Mouse (Mus musculus) liver, embryonic 12.5 days (tissue): ENCODE measurements around the gene Klc1. TPM values are rescaled to one million over a fixed set of nuclear protein-coding genes. Genes with fewer than 3 reads are reported as not detected.

ENCODE experiments used
- ATAC-seq: fragments of 200-750 bp; cut with Nextera tagmentation; 2 replicates; pipeline ENCODE4 v1.8.0; 2017; ENCODE audit warnings: moderate number of reproducible peaks, mild to moderate bottlenecking, moderate library complexity
- H3K27ac ChIP-seq: fragments of 300-500 bp; sonication (generic); 2 replicates; pipeline ENCODE4 v1.5.1; 2016; ENCODE audit warnings: mild to moderate bottlenecking
- H3K27me3 ChIP-seq: fragments of 300-500 bp; sonication (generic); replicated peaks from 2 replicates; pipeline ENCODE4 v1.6.1; 2016; ENCODE audit warnings: mild to moderate bottlenecking, moderate library complexity
- H3K36me3 ChIP-seq: fragments of 300-500 bp; sonication (generic); 2 replicates; pipeline ENCODE4 v1.6.1; 2016; ENCODE audit warnings: mild to moderate bottlenecking, moderate library complexity
- H3K4me1 ChIP-seq: fragments of 300-500 bp; sonication (generic); 2 replicates; pipeline ENCODE4 v1.6.1; 2016
- H3K4me2 ChIP-seq: fragments of 300-500 bp; sonication (generic); 2 replicates; pipeline ENCODE4 v1.6.1; 2016; ENCODE audit warnings: mild to moderate bottlenecking, moderate library complexity
- H3K4me3 ChIP-seq: fragments of 300-500 bp; sonication (generic); 2 replicates; pipeline ENCODE4 v1.5.1; 2016; ENCODE audit warnings: mild to moderate bottlenecking, moderate library complexity
- H3K9ac ChIP-seq: fragments of 300-500 bp; sonication (generic); 2 replicates; pipeline ENCODE4 v1.6.1; 2016; ENCODE audit warnings: mild to moderate bottlenecking, moderate library complexity
- H3K9me3 ChIP-seq: fragments of 300-500 bp; sonication (generic); replicated peaks from 2 replicates; pipeline ENCODE4 v1.6.1; 2016; ENCODE audit warnings: mild to moderate bottlenecking, moderate library complexity
- whole genome bisulfite sequencing: fragments of 180-500 bp; shearing (Covaris S2); methylation state at CpG from one replicate; pipeline ENCODE4 v1.1.7; 2016; ENCODE audit not compliant: insufficient replicate concordance; 5-methylcytosine and 5-hydroxymethylcytosine counted together
- polyA plus RNA-seq: library from polyadenylated mRNA; unstranded; fragments of >200 nt; fragmentation: Nextera tagmentation; extraction: Ambion mirVana; gene quantifications from 2 replicates; pipeline ENCODE4 v1.2.1, GENCODE M21; 2016

Klc1 gene
- polyA plus RNA-seq, 1 experiment from 2014 or later = 35.6 TPM

GRCm38 (mm10) chr12:111785174-111785573 is 26.5 kb downstream of the Klc1 start:
- H3K36me3 ChIP-seq = peaks cover 98% of the 10 kb centered on the region
- H3K9ac ChIP-seq = no peak overlapping the region
- no peaks in the 10 kb centered on the region for H3K9me3 ChIP-seq
- WGBS = 59% methylated on average over 15 of the region's 15 CpGs
- H3K27me3 ChIP-seq = no peaks in the 10 kb centered on the region
- H3K27ac ChIP-seq = no peak overlapping the region
- H3K4me1 ChIP-seq = peaks cover 27% of the 10 kb centered on the region
- ATAC-seq = no peak
- no peak overlapping the region for H3K4me3 ChIP-seq
- no peak overlapping the region for H3K4me2 ChIP-seq

- H3K4me1 ChIP-seq = peaks cover 32% of the 10 kb centered on the region
- peak; percentile 83 for ATAC-seq
- H3K9me3 ChIP-seq = no peaks in the 10 kb centered on the region
- no peaks in the 10 kb centered on the region for H3K27me3 ChIP-seq
- WGBS = 45% methylated on average over 6 of the region's 6 CpGs
- no peak overlapping the region for H3K27ac ChIP-seq
- H3K4me2 ChIP-seq = no peak overlapping the region
- H3K36me3 ChIP-seq = peaks cover 98% of the 10 kb centered on the region
- no peak overlapping the region for H3K4me3 ChIP-seq
- no peak overlapping the region for H3K9ac ChIP-seq
These were observed 28.4 kb downstream of the Klc1 start for GRCm38 (mm10) chr12:111787015-111787414.

GRCm38 (mm10) chr12:111790090-111790489 is 31.4 kb downstream of the Klc1 start:
- no peaks in the 10 kb centered on the region for H3K27me3 ChIP-seq
- H3K4me1 ChIP-seq = peaks cover 40% of the 10 kb centered on the region
- H3K36me3 ChIP-seq = peaks cover 99% of the 10 kb centered on the region
- H3K27ac ChIP-seq = peak overlapping the region; percentile 66
- no peak overlapping the region for H3K9ac ChIP-seq
- no peak overlapping the region for H3K4me2 ChIP-seq
- H3K4me3 ChIP-seq = no peak overlapping the region
- WGBS = 90% methylated on average over 5 of the region's 5 CpGs
- no peaks in the 10 kb centered on the region for H3K9me3 ChIP-seq
- peak; percentile 10; the same call in 1 of the 2 replicates for ATAC-seq

GRCm38 (mm10) chr12:111790631-111791030 is 32.0 kb downstream of the Klc1 start:
- Histone ChIP-seq H3K4me3 (no peak overlapping the region), H3K9ac (no peak overlapping the region), H3K36me3 (peaks cover 99% of the 10 kb centered on the region), H3K27me3 (no peaks in the 10 kb centered on the region), H3K4me2 (no peak overlapping the region), H3K9me3 (no peaks in the 10 kb centered on the region), H3K4me1 (peaks cover 35% of the 10 kb centered on the region), H3K27ac (peak overlapping the region; percentile 57; the same call in 1 of the 2 replicates)
- 79% methylated on average over 7 of the region's 7 CpGs for WGBS
- no peak for ATAC-seq

- peaks cover 99% of the 10 kb centered on the region for H3K36me3 ChIP-seq
- H3K4me2 ChIP-seq = no peak overlapping the region
- peaks cover 27% of the 10 kb centered on the region for H3K4me1 ChIP-seq
- ATAC-seq = no peak
- no peak overlapping the region for H3K4me3 ChIP-seq
- no peak overlapping the region for H3K9ac ChIP-seq
- H3K27ac ChIP-seq = no peak overlapping the region
- no peaks in the 10 kb centered on the region for H3K9me3 ChIP-seq
- 83% methylated on average over 13 of the region's 13 CpGs for WGBS
- H3K27me3 ChIP-seq = no peaks in the 10 kb centered on the region
These were observed 32.9 kb downstream of the Klc1 start for GRCm38 (mm10) chr12:111791474-111792104.

- no peaks in the 10 kb centered on the region for H3K27me3 ChIP-seq
- peaks cover 19% of the 10 kb centered on the region for H3K4me1 ChIP-seq
- 40% methylated on average over 22 of the region's 22 CpGs for WGBS
- no peaks in the 10 kb centered on the region for H3K9me3 ChIP-seq
- no peak overlapping the region for H3K4me3 ChIP-seq
- H3K4me2 ChIP-seq = peak overlapping the region; percentile 38
- peak overlapping the region; percentile 28 for H3K9ac ChIP-seq
- ATAC-seq = peak; percentile 73
- H3K36me3 ChIP-seq = peaks cover 93% of the 10 kb centered on the region
- H3K27ac ChIP-seq = no peak overlapping the region
These were observed 35.5 kb downstream of the Klc1 start for GRCm38 (mm10) chr12:111794102-111794501.

- peak overlapping the region; percentile 38 for H3K4me2 ChIP-seq
- no peak overlapping the region for H3K4me3 ChIP-seq
- peaks cover 92% of the 10 kb centered on the region for H3K36me3 ChIP-seq
- peaks cover 19% of the 10 kb centered on the region for H3K4me1 ChIP-seq
- ATAC-seq = no peak
- no peaks in the 10 kb centered on the region for H3K9me3 ChIP-seq
- no peaks in the 10 kb centered on the region for H3K27me3 ChIP-seq
- WGBS = 89% methylated on average over 18 of the region's 18 CpGs
- peak overlapping the region; percentile 28; the same call in 1 of the 2 replicates for H3K9ac ChIP-seq
- H3K27ac ChIP-seq = no peak overlapping the region
These were observed 36.0 kb downstream of the Klc1 start for GRCm38 (mm10) chr12:111794526-111795179.

- H3K4me1 ChIP-seq = peaks cover 19% of the 10 kb centered on the region
- no peak overlapping the region for H3K9ac ChIP-seq
- no peak for ATAC-seq
- 89% methylated on average over 28 of the region's 28 CpGs for WGBS
- no peak overlapping the region for H3K4me3 ChIP-seq
- no peaks in the 10 kb centered on the region for H3K9me3 ChIP-seq
- no peaks in the 10 kb centered on the region for H3K27me3 ChIP-seq
- no peak overlapping the region for H3K27ac ChIP-seq
- peaks cover 92% of the 10 kb centered on the region for H3K36me3 ChIP-seq
- H3K4me2 ChIP-seq = no peak overlapping the region
These were observed 36.7 kb downstream of the Klc1 start for GRCm38 (mm10) chr12:111795180-111795895.

- H3K4me3 ChIP-seq = no peak overlapping the region
- H3K4me1 ChIP-seq = peaks cover 14% of the 10 kb centered on the region
- no peak overlapping the region for H3K4me2 ChIP-seq
- WGBS = 81% methylated on average over 8 of the region's 8 CpGs
- H3K36me3 ChIP-seq = peaks cover 91% of the 10 kb centered on the region
- H3K27ac ChIP-seq = no peak overlapping the region
- no peak overlapping the region for H3K9ac ChIP-seq
- H3K27me3 ChIP-seq = no peaks in the 10 kb centered on the region
- no peaks in the 10 kb centered on the region for H3K9me3 ChIP-seq
- no peak for ATAC-seq
These were observed 38.6 kb downstream of the Klc1 start for GRCm38 (mm10) chr12:111797251-111797650.

GRCm38 (mm10) chr12:111798493-111798892 is 39.8 kb downstream of the Klc1 start:
- 89% methylated on average over 13 of the region's 13 CpGs for WGBS
- H3K27ac ChIP-seq = no peak overlapping the region
- no peak overlapping the region for H3K4me3 ChIP-seq
- no peaks in the 10 kb centered on the region for H3K27me3 ChIP-seq
- peaks cover 92% of the 10 kb centered on the region for H3K36me3 ChIP-seq
- no peak overlapping the region for H3K4me2 ChIP-seq
- H3K9me3 ChIP-seq = no peaks in the 10 kb centered on the region
- no peak overlapping the region for H3K9ac ChIP-seq
- H3K4me1 ChIP-seq = peaks cover 12% of the 10 kb centered on the region
- ATAC-seq = no peak

- H3K36me3 ChIP-seq = peaks cover 92% of the 10 kb centered on the region
- WGBS = 84% methylated on average over 10 of the region's 10 CpGs
- H3K4me1 ChIP-seq = no peaks in the 10 kb centered on the region
- H3K27me3 ChIP-seq = no peaks in the 10 kb centered on the region
- no peak overlapping the region for H3K4me2 ChIP-seq
- H3K27ac ChIP-seq = no peak overlapping the region
- no peaks in the 10 kb centered on the region for H3K9me3 ChIP-seq
- no peak for ATAC-seq
- H3K9ac ChIP-seq = no peak overlapping the region
- H3K4me3 ChIP-seq = no peak overlapping the region
These were observed 42.0 kb downstream of the Klc1 start for GRCm38 (mm10) chr12:111800459-111801183.
